Mouse (Mus musculus): ENCODE measurements around the gene Cep97.

DNA sequence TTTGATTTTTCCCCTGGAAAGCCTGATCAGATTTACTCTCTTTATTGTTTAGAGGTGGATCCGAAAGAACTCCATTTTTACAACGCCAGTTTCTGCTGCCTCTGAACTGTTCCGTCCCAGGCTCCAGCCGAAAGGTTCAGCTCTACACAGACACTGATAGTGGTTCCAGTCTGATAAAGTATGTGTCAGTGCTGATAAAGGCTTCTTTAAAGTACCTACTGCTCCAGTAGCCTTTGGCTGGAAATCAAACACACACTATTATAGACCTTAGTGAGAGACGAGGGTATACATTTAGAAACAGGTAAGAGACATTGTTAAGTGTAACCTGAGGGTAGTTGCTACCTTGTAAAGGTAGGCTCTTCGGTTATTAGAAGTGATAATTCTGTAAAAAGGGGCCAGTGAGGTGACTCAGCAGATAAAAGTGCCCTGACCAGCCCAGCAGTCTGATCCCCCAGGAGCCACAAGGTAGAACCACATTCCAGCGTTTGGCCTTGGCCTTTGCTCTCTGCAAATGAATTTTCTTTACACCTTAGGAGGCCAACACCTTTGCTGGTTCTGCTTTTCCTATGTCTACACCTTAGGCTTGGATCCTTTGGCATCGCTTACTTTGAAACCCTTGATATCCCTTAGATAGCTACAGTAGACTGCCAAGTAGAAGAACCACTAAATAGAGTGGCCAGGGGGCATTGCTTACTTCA lies 41.1 kb downstream of the Cep97 start:
- TF ChIP-seq GATA1 (IDR thresholded peaks at IDR 0.05; ENCODE audit: low read length) (no peak), TAL1 (IDR thresholded peaks at IDR 0.05; ENCODE audit: low read length) (no peak)
